8 mouse cellular contexts compared by ENCODE assay signal in the genomic region with DNA sequence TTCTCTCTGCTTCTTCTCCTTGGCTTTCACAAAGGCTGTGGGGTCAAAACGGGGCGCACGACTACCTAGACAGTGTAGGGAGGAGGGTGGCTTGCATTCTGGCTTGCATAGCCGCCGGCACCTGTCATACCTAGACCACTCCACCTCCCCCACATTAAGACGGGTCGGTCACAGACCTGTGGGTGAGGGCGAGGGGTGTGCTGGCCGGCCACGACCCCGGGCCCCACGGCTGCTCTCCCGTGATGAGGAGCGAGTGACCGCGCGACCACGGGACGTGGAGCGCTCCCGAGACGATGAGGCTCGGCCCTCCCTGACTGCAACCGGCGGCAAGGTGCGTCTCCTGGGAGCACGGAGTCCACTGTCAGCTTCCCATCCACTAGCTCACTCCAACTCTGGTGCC. TPM values are rescaled to one million over a fixed set of nuclear protein-coding genes. Genes with fewer than 3 reads are reported as not detected.
DNase-seq lines count a peak whose midpoint lies in the region; ATAC-seq and TF ChIP-seq lines count a peak whose summit lies in the region.

No protein-coding gene starts in this region.

- no peaks in the 10 kb centered on the region for H3K9me3 ChIP-seq in lung, postnatal 0 days (ENCODE audit: low read length)
- no peaks in the 10 kb centered on the region for H3K9me3 ChIP-seq in limb, embryonic 13.5 days
- H3K9me3 ChIP-seq in stomach, embryonic 14.5 days (ENCODE audit: control insufficient read depth, low read depth, low read length), result no peaks in the 10 kb centered on the region

- TF ChIP-seq EP300 in lung, postnatal 0 days (IDR thresholded peaks at IDR 0.05), result no peak

- peaks cover 9% of the 10 kb centered on the region; the same call in 1 of the 2 replicates for H3K4me1 ChIP-seq in cerebellum, adult 2 months (ENCODE audit: control insufficient read depth, insufficient read depth, low read length)
- H3K4me1 ChIP-seq in lung, postnatal 0 days (ENCODE audit: insufficient read depth, low read depth, low read length), result peaks cover 5% of the 10 kb centered on the region
- peaks cover 23% of the 10 kb centered on the region for H3K4me1 ChIP-seq in limb, embryonic 13.5 days
- peaks cover 16% of the 10 kb centered on the region; the same call in 1 of the 2 replicates for H3K4me1 ChIP-seq in stomach, embryonic 14.5 days (ENCODE audit: control insufficient read depth, insufficient read depth, low read length)

- peak; percentile 21 to 40 for DNase-seq in cerebellum, adult 2 months
- no peak for DNase-seq in cerebellum, postnatal 14 days
- DNase-seq in lung, postnatal 0 days (ENCODE audit: low spot score), result no peak
- DNase-seq in lung, postnatal 14 days, result no peak
- no peak for DNase-seq in right cerebral cortex, postnatal 14 days

- no peak overlapping the region for H3K27ac ChIP-seq in cerebellum, adult 2 months (ENCODE audit: insufficient read depth, low read length)
- no peak overlapping the region for H3K27ac ChIP-seq in lung, postnatal 0 days (ENCODE audit: low read length)
- no peak overlapping the region for H3K27ac ChIP-seq in limb, embryonic 13.5 days
- no peak overlapping the region for H3K27ac ChIP-seq in stomach, embryonic 14.5 days (ENCODE audit: low read length)

- peak overlapping the region; percentile 82 for H3K4me3 ChIP-seq in cerebellum, adult 2 months (replicated peaks; ENCODE audit: insufficient read depth, low read depth, low read length)
- no peak overlapping the region for H3K4me3 ChIP-seq in lung, postnatal 0 days (ENCODE audit: low read depth, low read length)
- H3K4me3 ChIP-seq in limb, embryonic 13.5 days, result peak overlapping the region; percentile 49
- H3K4me3 ChIP-seq in stomach, embryonic 14.5 days (ENCODE audit: low read depth, low read length), result peak overlapping the region; percentile 22; the same call in 1 of the 2 replicates

- ATAC-seq in lung, postnatal 0 days, result no peak
- ATAC-seq in limb, embryonic 13.5 days (ENCODE audit: low FRiP score, low read depth), result peak; percentile 4; the same call in 1 of the 2 replicates
- ATAC-seq in stomach, embryonic 14.5 days (ENCODE audit: insufficient number of reproducible peaks, insufficient read depth, low FRiP score, low read depth), result peak; percentile 10; the same call in 1 of the 2 replicates
- no peak for ATAC-seq in activated CD4-positive, CD25-positive, alpha-beta regulatory T cell, adult 4 months

- WGBS in cerebellum, adult 2 months, result 22% methylated on average over 27 of the region's 27 CpGs
- WGBS in lung, postnatal 0 days, result 35% methylated on average over 27 of the region's 27 CpGs
- WGBS in limb, embryonic 13.5 days, result 28% methylated on average over 26 of the region's 27 CpGs
- WGBS in stomach, embryonic 14.5 days, result 32% methylated on average over 27 of the region's 27 CpGs

- no peaks in the 10 kb centered on the region for H3K36me3 ChIP-seq in lung, postnatal 0 days (ENCODE audit: insufficient read depth, low read length)
- peaks cover 18% of the 10 kb centered on the region for H3K36me3 ChIP-seq in limb, embryonic 13.5 days
- H3K36me3 ChIP-seq in stomach, embryonic 14.5 days (ENCODE audit: control insufficient read depth, insufficient read depth, low read length), result no peaks in the 10 kb centered on the region; the same call in 1 of the 2 replicates

- no peak for TF ChIP-seq CTCF in cerebellum, adult 2 months (IDR thresholded peaks at IDR 0.05; ENCODE audit: borderline replicate concordance, insufficient read depth, low read depth, low read length)
- no peak for TF ChIP-seq CTCF in lung, postnatal 0 days (IDR thresholded peaks at IDR 0.05)

- H3K4me2 ChIP-seq in lung, postnatal 0 days (replicated peaks; ENCODE audit: low read depth, low read length), result peak overlapping the region; percentile 69; the same call in 1 of the 2 replicates
- H3K4me2 ChIP-seq in limb, embryonic 13.5 days (replicated peaks), result peak overlapping the region; percentile 91
- H3K4me2 ChIP-seq in stomach, embryonic 14.5 days (replicated peaks; ENCODE audit: low read depth, low read length), result peak overlapping the region; percentile 62

- no peak overlapping the region for H3K9ac ChIP-seq in lung, postnatal 0 days (replicated peaks; ENCODE audit: low read depth)
- no peak overlapping the region; the same call in 1 of the 2 replicates for H3K9ac ChIP-seq in limb, embryonic 13.5 days
- H3K9ac ChIP-seq in stomach, embryonic 14.5 days (replicated peaks; ENCODE audit: low read depth, low read length), result no peak overlapping the region

- no peaks in the 10 kb centered on the region for H3K27me3 ChIP-seq in cerebellum, adult 2 months (ENCODE audit: control insufficient read depth, insufficient read depth, low read length)
- 0 out of 2 replicates have a peak, but pooled peaks cover 5% of the 10 kb centered on the region for H3K27me3 ChIP-seq in lung, postnatal 0 days (replicated peaks; ENCODE audit: insufficient read depth, low read length)
- peaks cover 14% of the 10 kb centered on the region for H3K27me3 ChIP-seq in limb, embryonic 13.5 days
- H3K27me3 ChIP-seq in stomach, embryonic 14.5 days (ENCODE audit: control insufficient read depth, insufficient read depth, low read length), result no peaks in the 10 kb centered on the region

- no peak for TF ChIP-seq POLR2A in cerebellum, adult 2 months (IDR thresholded peaks at IDR 0.05; ENCODE audit: borderline replicate concordance, insufficient read depth, low read length)

RNA-seq across cellular contexts. Expression of gene Ccdc61, which starts 17.2 kb away (rescaled TPM):
- 16.3 and 17.6 TPM in 2 replicates for polyA plus RNA-seq in cerebellum, adult 2 months (2012; rRNA removed)
- polyA plus RNA-seq in lung, postnatal 0 days (2015; fragmentation: Nextera tagmentation; extraction: Ambion mirVana), result 17.6 and 19.0 TPM in 2 replicates
- polyA plus RNA-seq in limb, embryonic 13.5 days (2015; fragmentation: Nextera tagmentation; extraction: Ambion mirVana), result 32.8 and 34.6 TPM in 2 replicates
- 18.5 and 21.7 TPM in 2 replicates for polyA plus RNA-seq in stomach, embryonic 14.5 days (2014; fragmentation: Nextera tagmentation; extraction: Ambion mirVana)
- polyA plus RNA-seq in activated CD4-positive, CD25-positive, alpha-beta regulatory T cell, adult 4 months (2017; shearing (Covaris generic)), result 1 to 10 TPM; 5.3 to 9.2 TPM

RNA-seq across cellular contexts. Expression of gene Pglyrp1, which starts 21.9 kb away (rescaled TPM):
- polyA plus RNA-seq in cerebellum, adult 2 months (2012; rRNA removed), result 17.3 TPM in 2 replicates
- 45.6 and 51.1 TPM in 2 replicates for polyA plus RNA-seq in lung, postnatal 0 days (2015; fragmentation: Nextera tagmentation; extraction: Ambion mirVana)
- polyA plus RNA-seq in limb, embryonic 13.5 days (2015; fragmentation: Nextera tagmentation; extraction: Ambion mirVana), result 0.74 and 1.0 TPM in 2 replicates
- polyA plus RNA-seq in stomach, embryonic 14.5 days (2014; fragmentation: Nextera tagmentation; extraction: Ambion mirVana), result 23.9 and 32.8 TPM in 2 replicates
- polyA plus RNA-seq in activated CD4-positive, CD25-positive, alpha-beta regulatory T cell, adult 4 months (2017; shearing (Covaris generic)), result 100 to 1,000 TPM; 275 to 290 TPM

RNA-seq across cellular contexts. Expression of gene Nova2, which starts 32.7 kb away (rescaled TPM):
- polyA plus RNA-seq in cerebellum, adult 2 months (2012; rRNA removed), result 12.8 and 14.5 TPM in 2 replicates
- 1.1 and 1.2 TPM in 2 replicates for polyA plus RNA-seq in lung, postnatal 0 days (2015; fragmentation: Nextera tagmentation; extraction: Ambion mirVana)
- polyA plus RNA-seq in limb, embryonic 13.5 days (2015; fragmentation: Nextera tagmentation; extraction: Ambion mirVana), result 0.33 and 0.41 TPM in 2 replicates
- 0.81 and 1.2 TPM in 2 replicates for polyA plus RNA-seq in stomach, embryonic 14.5 days (2014; fragmentation: Nextera tagmentation; extraction: Ambion mirVana)
- polyA plus RNA-seq in activated CD4-positive, CD25-positive, alpha-beta regulatory T cell, adult 4 months (2017; shearing (Covaris generic)), result not detected

RNA-seq across cellular contexts. Expression of gene Mill2, which starts 53.2 kb away (rescaled TPM):
- polyA plus RNA-seq in cerebellum, adult 2 months (2012; rRNA removed), result 2.0 and 2.1 TPM in 2 replicates
- polyA plus RNA-seq in lung, postnatal 0 days (2015; fragmentation: Nextera tagmentation; extraction: Ambion mirVana), result 4.3 and 5.7 TPM in 2 replicates
- 0.17 and 0.23 TPM in 2 replicates for polyA plus RNA-seq in limb, embryonic 13.5 days (2015; fragmentation: Nextera tagmentation; extraction: Ambion mirVana)
- polyA plus RNA-seq in stomach, embryonic 14.5 days (2014; fragmentation: Nextera tagmentation; extraction: Ambion mirVana), result 1.0 and 1.1 TPM in 2 replicates
- not detected for polyA plus RNA-seq in activated CD4-positive, CD25-positive, alpha-beta regulatory T cell, adult 4 months (2017; shearing (Covaris generic))

Comparison
In these comparisons a context has a peak if more than half of its experiments do, and no peak if none do; other contexts are left out.
1. DNase-seq: peak in cerebellum, adult 2 months (2 of 2); none in cerebellum, postnatal 14 days (0 of 2), lung, postnatal 0 days (single experiment), lung, postnatal 14 days (single experiment) and right cerebral cortex, postnatal 14 days (single experiment).
2. ATAC-seq: peak in limb, embryonic 13.5 days (single experiment) and stomach, embryonic 14.5 days (single experiment); none in lung, postnatal 0 days (single experiment) and activated CD4-positive, CD25-positive, alpha-beta regulatory T cell, adult 4 months (single experiment).
3. Peak in every context shown above with its lines, with median percentiles within 50 percentile points of each other: H3K4me2 ChIP-seq.